Mouse (Mus musculus) neural tube, embryonic 11.5 days (tissue): ENCODE data around the gene Ccl17. TPM values are rescaled to one million over a fixed set of nuclear protein-coding genes. Genes with fewer than 3 reads are reported as not detected.

Experiments
- ATAC-seq: fragments of 200-750 bp; cut with Nextera tagmentation; 2 replicates; pipeline ENCODE4 v1.8.0; 2017; ENCODE audit warnings: moderate number of reproducible peaks, mild to moderate bottlenecking, moderate TSS enrichment, moderate library complexity; ENCODE audit not compliant: insufficient read depth, low FRiP score, low TSS enrichment
- DNase-seq: peaks from one replicate; pipeline ENCODE4 v3.0.0-alpha.2; 2015; ENCODE audit warnings: low spot score
- H3K27ac ChIP-seq: fragments of 300-500 bp; sonication (generic); 2 replicates; pipeline ENCODE4 v1.5.1; 2014; ENCODE audit warnings: low read depth, mild to moderate bottlenecking, low read length
- H3K27me3 ChIP-seq: fragments of 300-500 bp; sonication (generic); 2 replicates; pipeline ENCODE4 v1.6.1; 2014; ENCODE audit warnings: mild to moderate bottlenecking, low read length, mixed read lengths; ENCODE audit not compliant: control insufficient read depth, insufficient read depth
- H3K36me3 ChIP-seq: fragments of 300-500 bp; sonication (generic); 2 replicates; pipeline ENCODE4 v1.6.1; 2014; ENCODE audit warnings: mild to moderate bottlenecking, low read length, moderate library complexity, mixed read lengths; ENCODE audit not compliant: control insufficient read depth, insufficient read depth
- H3K4me1 ChIP-seq: fragments of 300-500 bp; sonication (generic); 2 replicates; pipeline ENCODE4 v1.6.1; 2014; ENCODE audit warnings: low read length, mixed read lengths; ENCODE audit not compliant: control insufficient read depth, insufficient read depth
- H3K4me2 ChIP-seq: fragments of 300-500 bp; sonication (generic); 2 replicates; pipeline ENCODE4 v1.6.1; 2014; ENCODE audit warnings: low read depth, mild to moderate bottlenecking, moderate library complexity
- H3K4me3 ChIP-seq: fragments of 300-500 bp; sonication (generic); 2 replicates; pipeline ENCODE4 v1.5.1; 2014; ENCODE audit warnings: low read depth, low read length
- H3K9ac ChIP-seq: fragments of 300-500 bp; sonication (generic); 2 replicates; pipeline ENCODE4 v1.6.1; 2014; ENCODE audit warnings: mild to moderate bottlenecking, low read length
- H3K9me3 ChIP-seq: fragments of 300-500 bp; sonication (generic); 2 replicates; pipeline ENCODE4 v1.6.1; 2016; ENCODE audit warnings: low read length; ENCODE audit not compliant: control insufficient read depth
- WGBS: fragments of 180-500 bp; shearing (Covaris S2); extraction: QIAGEN DNeasy Blood & Tissue Kit; methylation state at CpG from one replicate; pipeline ENCODE4 v1.1.7; 2014; 5-methylcytosine and 5-hydroxymethylcytosine counted together
- polyA plus RNA-seq: library from polyadenylated mRNA; unstranded; fragments of >200 nt; fragmentation: Nextera tagmentation; extraction: Ambion mirVana; gene quantifications from 2 replicates; pipeline ENCODE4 v1.2.1, GENCODE M21; 2014

Gene Ccl17
- polyA plus RNA-seq, 1 experiment from 2014 or later, result not detected

DNA sequence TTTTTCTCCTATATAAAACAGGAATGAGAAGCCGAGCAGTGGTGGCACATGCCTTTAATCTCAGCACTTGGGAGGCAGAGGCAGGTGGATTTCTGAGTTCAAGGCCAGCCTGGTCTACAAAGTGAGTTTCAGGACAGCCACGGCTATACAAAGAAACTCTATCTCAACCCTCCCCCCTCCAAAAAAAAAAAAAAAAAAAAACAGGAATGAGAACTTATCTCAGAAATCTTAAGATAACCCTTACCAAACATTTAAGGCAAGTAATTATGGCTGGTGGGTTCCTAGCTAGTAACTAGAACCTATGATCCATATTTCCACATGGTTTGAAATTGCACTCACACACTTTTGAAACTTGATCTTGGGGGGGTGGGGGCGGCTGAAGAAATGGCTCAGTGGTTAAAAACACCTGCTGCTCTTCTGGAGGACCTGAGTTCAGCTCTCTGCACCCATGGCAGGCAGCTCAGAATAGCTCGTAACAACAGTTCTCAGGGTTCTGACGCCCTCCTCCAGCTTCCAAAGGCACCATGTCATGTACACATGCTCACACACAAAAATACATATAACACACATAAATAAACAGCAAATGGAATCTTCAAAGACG lies 24.2 kb upstream of the Ccl17 start:
- Histone ChIP-seq H3K4me3 (no peak overlapping the region), H3K9me3 (no peaks in the 10 kb centered on the region), H3K27me3 (no peaks in the 10 kb centered on the region), H3K4me1 (no peaks in the 10 kb centered on the region), H3K4me2 (no peak overlapping the region), H3K9ac (no peak overlapping the region), H3K36me3 (no peaks in the 10 kb centered on the region), H3K27ac (no peak overlapping the region)
- 75% methylated on average over 6 of the region's 6 CpGs for WGBS
- DNase-seq (no peak), ATAC-seq (no peak)

DNA sequence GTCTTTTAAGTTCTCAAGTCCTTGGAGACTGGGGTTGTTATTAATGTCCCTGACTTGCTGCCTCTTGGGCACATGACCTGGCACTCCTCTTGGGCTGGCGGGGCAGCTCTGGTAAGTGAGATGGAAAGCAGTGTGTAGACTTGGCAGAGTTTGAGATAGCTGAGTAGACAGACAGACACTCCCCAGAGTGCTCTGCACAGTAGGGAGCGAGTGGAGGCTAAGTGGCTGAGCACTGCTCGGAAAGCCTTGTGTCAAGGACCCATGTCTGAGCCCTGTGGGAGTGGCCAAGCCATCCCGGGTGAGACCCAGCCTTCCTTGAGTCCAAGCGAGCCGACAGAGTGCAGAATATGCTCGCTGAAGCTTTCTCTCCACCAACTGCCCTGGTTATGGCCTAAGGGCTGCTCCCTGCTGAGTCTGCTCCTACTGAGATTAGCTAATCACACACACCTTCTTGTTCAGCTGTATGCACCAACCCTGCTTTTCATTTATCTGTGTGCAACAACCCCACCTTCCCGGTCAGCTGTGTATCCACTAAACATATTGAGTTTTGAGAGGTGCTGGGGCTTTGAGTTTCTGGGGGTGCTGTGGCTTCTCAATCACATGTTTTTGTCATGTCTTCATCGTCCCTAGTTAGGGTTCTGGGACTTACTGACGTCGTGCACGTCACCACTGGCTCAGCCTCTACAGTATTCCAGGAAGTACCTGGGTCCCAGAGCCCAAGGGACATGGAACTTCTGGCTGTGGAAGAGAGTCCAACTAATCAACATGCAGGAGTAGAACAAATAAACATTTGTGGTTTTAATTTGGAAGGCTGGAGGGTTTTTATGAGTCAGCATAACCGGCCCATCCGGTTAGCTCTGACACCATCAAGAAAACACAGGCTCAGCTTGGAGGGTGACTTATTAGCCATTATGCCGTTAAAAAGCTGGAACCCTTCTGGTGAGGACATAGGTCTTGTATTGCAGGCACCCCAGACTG lies 22.4 kb upstream of the Ccl17 start:
- DNase-seq (no peak), ATAC-seq (no peak)
- Histone ChIP-seq H3K27me3 (no peaks in the 10 kb centered on the region), H3K4me1 (no peaks in the 10 kb centered on the region), H3K9ac (no peak overlapping the region), H3K36me3 (no peaks in the 10 kb centered on the region), H3K4me3 (no peak overlapping the region), H3K9me3 (no peaks in the 10 kb centered on the region), H3K4me2 (no peak overlapping the region), H3K27ac (no peak overlapping the region)
- WGBS, result 77% methylated on average over 15 of the region's 15 CpGs

DNA sequence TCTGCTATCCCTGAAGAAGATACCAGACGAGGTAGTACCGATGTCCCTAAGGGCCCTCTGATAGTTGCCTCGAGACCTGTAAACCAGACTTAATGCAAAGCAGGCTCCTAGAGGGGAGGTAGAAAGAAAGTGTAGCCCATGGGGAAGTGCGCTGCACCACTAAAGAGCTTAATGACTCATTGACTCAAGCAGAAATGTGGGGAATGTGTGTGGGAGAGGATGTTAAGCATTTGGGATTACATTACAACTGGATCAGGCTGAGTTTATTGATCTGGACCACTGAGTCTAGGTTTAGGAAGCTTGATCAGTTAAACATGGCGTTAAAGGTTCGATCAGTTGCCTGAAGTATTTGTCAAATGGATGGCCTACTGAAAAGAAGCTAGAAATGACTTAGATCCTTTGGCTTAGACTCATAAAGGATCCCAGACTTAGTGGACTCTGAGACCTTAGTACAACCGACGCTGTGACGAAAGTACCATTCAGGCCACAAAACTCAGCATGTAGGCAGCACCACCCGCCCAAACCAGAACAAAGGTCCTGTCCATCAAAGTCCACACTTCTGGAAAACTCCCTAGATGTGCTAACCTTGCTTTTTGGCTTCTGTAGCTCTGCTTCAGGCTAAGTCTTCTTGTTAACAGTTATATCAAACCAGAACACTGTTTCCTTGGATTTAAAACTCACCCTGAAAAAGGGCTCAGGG lies 20.8 kb upstream of the Ccl17 start:
- Histone ChIP-seq H3K9me3 (no peaks in the 10 kb centered on the region), H3K27me3 (no peaks in the 10 kb centered on the region), H3K9ac (no peak overlapping the region), H3K27ac (no peak overlapping the region), H3K4me2 (no peak overlapping the region), H3K4me3 (no peak overlapping the region), H3K36me3 (no peaks in the 10 kb centered on the region), H3K4me1 (no peaks in the 10 kb centered on the region)
- 70% methylated on average over 10 of the region's 10 CpGs for WGBS
- ATAC-seq (no peak), DNase-seq (no peak)

DNA sequence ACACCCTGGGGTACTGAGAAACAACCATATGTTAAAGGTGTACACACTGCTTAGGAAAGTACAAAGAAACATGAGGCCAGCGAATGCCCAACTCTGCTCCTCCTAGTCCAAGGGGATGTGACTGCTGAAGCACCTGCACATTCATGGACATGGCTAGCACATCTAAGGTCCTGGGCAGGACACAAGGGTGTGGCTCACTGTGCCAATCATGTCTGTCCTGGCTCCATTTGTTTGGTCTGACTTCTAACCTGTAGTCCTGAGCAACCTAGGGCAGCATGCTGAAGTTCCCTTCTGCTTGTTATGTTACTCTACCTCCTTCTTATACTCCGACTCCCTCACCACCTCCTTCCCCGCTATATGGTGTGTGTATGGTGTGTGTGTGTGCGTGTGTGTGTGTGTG lies 15.9 kb upstream of the Ccl17 start:
- Histone ChIP-seq H3K4me1 (no peaks in the 10 kb centered on the region), H3K4me3 (no peak overlapping the region), H3K36me3 (no peaks in the 10 kb centered on the region), H3K4me2 (no peak overlapping the region), H3K9ac (no peak overlapping the region), H3K9me3 (no peaks in the 10 kb centered on the region), H3K27me3 (no peaks in the 10 kb centered on the region), H3K27ac (no peak overlapping the region)
- WGBS, result 89% methylated on average over 4 of the region's 4 CpGs
- DNase-seq (no peak), ATAC-seq (no peak)

DNA sequence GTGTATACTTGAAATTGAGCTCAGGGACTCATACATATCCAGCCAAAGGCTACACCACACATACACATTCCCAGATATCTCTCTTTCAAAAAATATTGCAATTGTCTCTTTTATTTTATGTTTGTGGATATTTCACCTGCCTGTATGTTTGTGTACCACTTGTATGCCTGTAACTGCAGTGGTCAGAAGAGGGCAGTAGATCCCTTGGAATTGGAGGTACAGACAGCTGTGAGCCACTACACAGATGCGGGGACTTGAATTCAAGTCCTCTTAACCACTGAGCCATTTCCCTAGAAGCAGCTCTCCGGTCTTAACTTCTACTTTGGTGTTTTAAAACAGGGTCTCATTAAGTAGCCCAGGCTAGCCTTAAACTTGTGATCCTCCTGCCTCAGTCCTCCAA lies 15.5 kb upstream of the Ccl17 start:
- no peak overlapping the region for H3K27ac ChIP-seq
- no peak overlapping the region for H3K9ac ChIP-seq
- WGBS, result 92% methylated on average over 2 of the region's 2 CpGs
- H3K27me3 ChIP-seq, result no peaks in the 10 kb centered on the region
- no peak for ATAC-seq
- DNase-seq, result no peak
- no peaks in the 10 kb centered on the region for H3K36me3 ChIP-seq
- H3K4me1 ChIP-seq, result no peaks in the 10 kb centered on the region
- no peaks in the 10 kb centered on the region for H3K9me3 ChIP-seq
- no peak overlapping the region for H3K4me2 ChIP-seq
- H3K4me3 ChIP-seq, result no peak overlapping the region

DNA sequence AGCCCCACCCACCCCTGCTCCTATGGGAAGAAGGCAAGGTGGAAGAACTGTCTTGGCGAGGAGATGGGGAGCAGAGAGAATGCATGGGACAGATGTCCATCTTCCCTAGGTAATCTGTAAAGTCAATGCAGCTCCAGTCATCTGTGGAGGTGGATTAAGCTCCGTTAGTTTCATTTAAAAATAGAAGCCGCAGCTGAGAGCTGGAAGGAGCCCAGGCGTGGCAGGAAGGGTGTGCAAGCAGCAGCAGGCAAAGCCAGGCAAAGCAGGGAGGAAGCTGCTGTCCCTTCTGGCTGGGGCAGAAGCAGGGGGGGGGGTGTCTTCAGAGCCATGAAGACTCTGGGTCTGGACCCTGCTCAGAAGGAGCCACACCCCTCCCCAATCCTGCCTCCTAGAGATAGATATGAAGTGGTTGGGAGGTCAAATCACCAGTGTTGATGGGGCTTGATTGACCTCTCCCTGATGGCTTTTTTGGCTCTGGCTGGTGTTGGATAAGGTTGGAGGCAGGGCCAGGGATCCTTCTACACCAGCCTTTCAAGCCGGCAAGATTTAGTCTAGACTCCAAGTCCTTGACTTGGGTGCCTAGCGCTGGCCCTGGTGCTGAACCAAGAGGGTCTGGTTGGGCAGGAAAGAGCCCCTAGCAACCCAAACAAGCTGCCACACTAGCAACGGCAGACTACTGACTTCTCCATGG lies 9.8 kb upstream of the Ccl17 start:
- H3K4me3 ChIP-seq, result no peak overlapping the region
- H3K9ac ChIP-seq, result no peak overlapping the region
- H3K36me3 ChIP-seq, result no peaks in the 10 kb centered on the region
- DNase-seq, result peak; percentile 57
- no peaks in the 10 kb centered on the region for H3K4me1 ChIP-seq
- no peak for ATAC-seq
- H3K27me3 ChIP-seq, result no peaks in the 10 kb centered on the region
- H3K9me3 ChIP-seq, result no peaks in the 10 kb centered on the region
- WGBS, result 70% methylated on average over 7 of the region's 7 CpGs
- H3K27ac ChIP-seq, result no peak overlapping the region
- H3K4me2 ChIP-seq, result no peak overlapping the region

DNA sequence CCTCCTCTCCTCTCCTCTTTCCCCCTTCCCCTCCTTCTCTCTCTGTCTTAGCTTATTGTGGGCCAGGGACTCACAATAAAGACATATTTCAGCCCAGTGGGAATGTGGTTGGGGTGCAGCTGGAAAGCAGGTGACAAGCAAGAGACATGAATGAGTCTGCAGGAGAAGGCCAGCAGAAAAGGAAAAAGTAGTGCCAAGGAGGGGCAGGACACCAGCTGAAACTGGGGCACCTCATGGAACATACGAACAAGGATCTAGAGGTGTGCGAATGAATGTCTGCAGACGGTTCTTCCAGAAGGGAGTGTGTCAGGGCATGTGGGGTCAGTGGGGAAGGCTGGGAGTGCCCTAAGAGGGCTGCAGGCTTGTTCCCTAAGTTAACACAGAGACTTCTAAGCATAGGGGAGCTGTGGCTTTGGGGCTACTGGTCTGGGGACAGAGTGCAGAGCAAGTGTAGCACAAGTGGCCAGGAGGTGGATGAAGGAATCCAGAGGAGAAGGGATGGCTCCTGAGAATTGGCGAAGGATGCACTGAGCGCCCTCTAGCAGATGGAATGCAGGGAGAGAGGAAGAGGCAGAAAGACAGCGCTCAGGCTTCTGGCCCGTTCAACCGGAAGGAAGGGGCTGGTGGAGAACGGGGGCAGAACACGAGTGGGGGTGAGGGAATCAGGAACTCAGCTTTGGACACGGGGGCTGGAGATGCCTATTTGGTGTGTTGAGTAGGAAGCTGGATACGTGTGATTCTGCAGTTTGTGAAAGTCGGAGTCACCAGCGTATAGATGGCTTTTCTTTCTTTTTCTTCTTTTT lies 8.8 kb upstream of the Ccl17 start:
- Histone ChIP-seq H3K4me1 (no peaks in the 10 kb centered on the region), H3K9me3 (no peaks in the 10 kb centered on the region), H3K27me3 (no peaks in the 10 kb centered on the region), H3K4me2 (no peak overlapping the region), H3K9ac (no peak overlapping the region), H3K36me3 (no peaks in the 10 kb centered on the region), H3K4me3 (no peak overlapping the region), H3K27ac (no peak overlapping the region)
- DNase-seq, result peak; percentile 20
- WGBS, result 49% methylated on average over 14 of the region's 14 CpGs
- no peak for ATAC-seq

DNA sequence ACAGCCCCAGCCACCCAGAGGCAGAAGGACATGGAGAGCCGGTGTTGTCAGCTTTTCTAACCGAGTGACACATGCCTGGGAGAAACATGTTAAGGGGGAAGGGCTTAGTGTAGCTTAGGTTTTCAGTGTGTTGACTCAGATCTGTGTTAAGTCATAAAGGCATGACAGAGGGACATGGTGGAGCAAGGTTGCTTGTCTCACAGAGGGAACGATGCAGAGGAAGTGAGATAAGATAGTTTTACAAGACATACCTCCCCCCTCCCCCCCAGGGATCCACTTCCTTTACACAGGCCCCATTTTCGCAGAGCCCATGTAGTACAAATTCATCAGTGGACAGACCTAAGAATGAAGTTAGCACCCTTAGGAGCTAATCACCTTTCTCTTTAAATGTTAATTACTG lies 7.9 kb upstream of the Ccl17 start:
- H3K4me1 ChIP-seq, result no peaks in the 10 kb centered on the region
- no peak overlapping the region for H3K27ac ChIP-seq
- DNase-seq (no peak), ATAC-seq (no peak)
- WGBS, result 77% methylated on average over 4 of the region's 4 CpGs
- H3K9ac ChIP-seq, result no peak overlapping the region
- H3K36me3 ChIP-seq, result no peaks in the 10 kb centered on the region
- no peaks in the 10 kb centered on the region for H3K27me3 ChIP-seq
- no peak overlapping the region for H3K4me3 ChIP-seq
- no peak overlapping the region for H3K4me2 ChIP-seq
- no peaks in the 10 kb centered on the region for H3K9me3 ChIP-seq
